Mouse (Mus musculus) liver, embryonic 16.5 days (tissue): ENCODE results near the gene Il17rc. TPM values are rescaled to one million over a fixed set of nuclear protein-coding genes. Genes with fewer than 3 reads are reported as not detected.

Source experiments
- ATAC-seq: fragments of 200-750 bp; cut with Nextera tagmentation; 2 replicates; pipeline ENCODE4 v1.8.0; 2017; ENCODE audit warnings: low read depth, mild to moderate bottlenecking, moderate number of reproducible peaks, moderate library complexity
- H3K27ac ChIP-seq: fragments of 300-500 bp; sonication (generic); 2 replicates; pipeline ENCODE4 v1.5.1; 2014; ENCODE audit warnings: mild to moderate bottlenecking, low read length
- H3K27me3 ChIP-seq: fragments of 300-500 bp; sonication (generic); 2 replicates; pipeline ENCODE4 v1.6.1; 2014; ENCODE audit warnings: low read depth, low read length, mixed read lengths; ENCODE audit not compliant: control insufficient read depth, insufficient read depth
- H3K36me3 ChIP-seq: fragments of 300-500 bp; sonication (generic); 2 replicates; pipeline ENCODE4 v1.6.1; 2014; ENCODE audit warnings: mild to moderate bottlenecking; ENCODE audit not compliant: control insufficient read depth, insufficient read depth
- H3K4me1 ChIP-seq: fragments of 300-500 bp; sonication (generic); 2 replicates; pipeline ENCODE4 v1.6.1; 2014; ENCODE audit warnings: low read depth, low read length, mixed read lengths; ENCODE audit not compliant: control insufficient read depth
- H3K4me2 ChIP-seq: fragments of 300-500 bp; sonication (generic); 2 replicates; pipeline ENCODE4 v1.6.1; 2014; ENCODE audit warnings: low read depth, low read length, mixed read lengths
- H3K4me3 ChIP-seq: fragments of 300-500 bp; sonication (generic); 2 replicates; pipeline ENCODE4 v1.5.1; 2014; ENCODE audit warnings: low read depth, mild to moderate bottlenecking, low read length
- H3K9ac ChIP-seq: fragments of 300-500 bp; sonication (generic); 2 replicates; pipeline ENCODE4 v1.6.1; 2014; ENCODE audit warnings: low read depth, low read length
- H3K9me3 ChIP-seq: fragments of 300-500 bp; sonication (generic); replicated peaks from 2 replicates; pipeline ENCODE4 v1.6.1; 2016; ENCODE audit warnings: low read length; ENCODE audit not compliant: control insufficient read depth
- WGBS: fragments of 180-500 bp; shearing (Covaris S2); extraction: QIAGEN DNeasy Blood & Tissue Kit; methylation state at CpG from one replicate; pipeline ENCODE4 v1.1.7; 2014; ENCODE audit not compliant: insufficient replicate concordance; 5-methylcytosine and 5-hydroxymethylcytosine counted together
- polyA plus RNA-seq: library from polyadenylated mRNA; unstranded; fragments of >200 nt; fragmentation: Nextera tagmentation; extraction: Ambion mirVana; gene quantifications from 2 replicates; pipeline ENCODE4 v1.2.1, GENCODE M21; 2015

Gene Il17rc
- polyA plus RNA-seq, 1 experiment from 2014 or later: 11.9 TPM

DNA sequence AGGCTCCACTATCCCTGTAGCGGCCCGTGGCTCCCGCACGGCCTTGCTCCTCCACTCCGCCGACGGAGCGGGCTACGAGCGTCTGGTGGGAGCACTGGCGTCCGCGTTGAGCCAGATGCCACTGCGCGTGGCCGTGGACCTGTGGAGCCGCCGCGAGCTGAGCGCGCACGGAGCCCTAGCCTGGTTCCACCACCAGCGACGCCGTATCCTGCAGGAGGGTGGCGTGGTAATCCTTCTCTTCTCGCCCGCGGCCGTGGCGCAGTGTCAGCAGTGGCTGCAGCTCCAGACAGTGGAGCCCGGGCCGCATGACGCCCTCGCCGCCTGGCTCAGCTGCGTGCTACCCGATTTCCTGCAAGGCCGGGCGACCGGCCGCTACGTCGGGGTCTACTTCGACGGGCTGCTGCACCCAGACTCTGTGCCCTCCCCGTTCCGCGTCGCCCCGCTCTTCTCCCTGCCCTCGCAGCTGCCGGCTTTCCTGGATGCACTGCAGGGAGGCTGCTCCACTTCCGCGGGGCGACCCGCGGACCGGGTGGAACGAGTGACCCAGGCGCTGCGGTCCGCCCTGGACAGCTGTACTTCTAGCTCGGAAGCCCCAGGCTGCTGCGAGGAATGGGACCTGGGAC, 11.4 kb downstream of the Il17rc start:
- Histone ChIP-seq H3K27ac (peak overlapping the region; percentile 47; the same call in 1 of the 2 replicates), H3K4me3 (peak overlapping the region; percentile 74), H3K9ac (peak overlapping the region; percentile 55), H3K36me3 (no peaks in the 10 kb centered on the region), H3K4me1 (peaks cover 26% of the 10 kb centered on the region), H3K9me3 (no peaks in the 10 kb centered on the region), H3K27me3 (peaks cover 2% of the 10 kb centered on the region; the same call in 1 of the 2 replicates), H3K4me2 (peak overlapping the region; percentile 98)
- WGBS: 2% methylated on average over 65 of the region's 65 CpGs
- ATAC-seq: peak; percentile 35

DNA sequence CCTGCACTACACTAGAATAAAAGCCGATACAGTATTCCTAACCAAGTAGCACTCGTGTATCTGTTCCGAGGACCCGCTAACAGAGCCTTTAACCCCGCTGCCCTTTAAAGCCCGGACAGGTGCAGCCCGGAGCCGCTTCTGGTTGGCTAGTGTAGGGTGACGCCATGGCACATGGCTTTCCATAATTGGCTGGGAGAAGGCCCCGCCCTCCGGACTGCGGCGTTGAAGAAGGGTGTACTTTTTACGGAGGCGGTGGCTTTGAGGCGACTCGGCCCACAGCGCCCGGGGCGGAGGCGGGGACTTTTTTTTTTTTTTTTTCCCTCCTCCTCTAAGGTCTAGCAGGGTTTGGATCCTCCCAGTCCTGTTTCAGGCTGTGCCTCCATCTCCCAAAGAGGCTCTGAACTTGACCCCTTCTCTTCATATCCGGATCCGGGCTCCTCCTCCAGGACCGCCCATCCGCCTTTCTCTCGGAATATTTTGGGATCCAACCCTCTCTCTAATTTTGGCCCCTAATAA, 11.9 kb downstream of the Il17rc start, which contains the start of gene Creld1:
Creld1 (plus strand) TSS at position 198 of the 516 bp plus-strand sequence.
- peak within 1 kb of the TSS; percentile 71 for H3K9ac ChIP-seq
- H3K27ac ChIP-seq: peak within 1 kb of the TSS; percentile 53
- H3K4me1 ChIP-seq: peaks cover 28% of the 10 kb centered on the region
- ATAC-seq: peak; percentile 97
- H3K4me3 ChIP-seq: peak within 1 kb of the TSS; percentile 74
- peaks cover 2% of the 10 kb centered on the region; the same call in 1 of the 2 replicates for H3K27me3 ChIP-seq
- H3K36me3 ChIP-seq: no peaks in the 10 kb centered on the region
- WGBS: under 1% methylated on average over 26 of the region's 26 CpGs
- H3K4me2 ChIP-seq: peak within 1 kb of the TSS; percentile 98
- no peaks in the 10 kb centered on the region for H3K9me3 ChIP-seq

- H3K9me3 ChIP-seq: no peaks in the 10 kb centered on the region
- H3K27me3 ChIP-seq: peaks cover 2% of the 10 kb centered on the region; the same call in 1 of the 2 replicates
- ATAC-seq: no peak
- peak overlapping the region; percentile 74 for H3K4me3 ChIP-seq
- H3K36me3 ChIP-seq: no peaks in the 10 kb centered on the region
- H3K4me1 ChIP-seq: peaks cover 28% of the 10 kb centered on the region
- peak overlapping the region; percentile 98 for H3K4me2 ChIP-seq
- peak overlapping the region; percentile 53 for H3K27ac ChIP-seq
- WGBS: 13% methylated on average over 10 of the region's 10 CpGs
- H3K9ac ChIP-seq: peak overlapping the region; percentile 71
These were observed 12.5 kb downstream of the Il17rc start for GRCm38 (mm10) chr6:113483729-113484128.

- WGBS: 34% methylated on average over 7 of the region's 7 CpGs
- Histone ChIP-seq H3K4me3 (no peak overlapping the region), H3K9me3 (no peaks in the 10 kb centered on the region), H3K27ac (peak overlapping the region; percentile 27; the same call in 1 of the 2 replicates), H3K36me3 (no peaks in the 10 kb centered on the region), H3K27me3 (peaks cover 2% of the 10 kb centered on the region; the same call in 1 of the 2 replicates), H3K9ac (no peak overlapping the region), H3K4me2 (no peak overlapping the region), H3K4me1 (peaks cover 26% of the 10 kb centered on the region)
- ATAC-seq: no peak
These were observed 15.9 kb downstream of the Il17rc start for GRCm38 (mm10) chr6:113487125-113487576.

DNA sequence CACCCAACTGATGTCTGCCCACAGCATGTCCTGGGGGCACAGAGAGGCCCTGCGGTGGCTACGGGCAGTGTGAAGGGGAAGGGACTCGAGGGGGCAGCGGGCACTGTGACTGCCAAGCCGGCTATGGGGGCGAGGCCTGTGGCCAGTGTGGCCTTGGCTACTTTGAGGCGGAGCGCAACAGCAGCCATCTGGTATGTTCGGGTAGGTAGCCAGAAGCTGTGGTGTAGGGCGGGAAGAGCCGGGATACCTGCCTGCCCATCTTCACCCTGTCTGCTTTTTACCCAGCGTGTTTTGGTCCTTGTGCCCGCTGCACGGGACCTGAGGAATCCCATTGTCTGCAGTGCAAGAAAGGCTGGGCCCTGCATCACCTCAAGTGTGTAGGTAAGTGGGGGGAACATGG, 18.2 kb downstream of the Il17rc start:
- no peak for ATAC-seq
- H3K4me1 ChIP-seq: peaks cover 15% of the 10 kb centered on the region
- WGBS: 75% methylated on average over 14 of the region's 14 CpGs
- H3K36me3 ChIP-seq: no peaks in the 10 kb centered on the region
- H3K4me2 ChIP-seq: no peak overlapping the region
- H3K4me3 ChIP-seq: no peak overlapping the region
- H3K9me3 ChIP-seq: no peaks in the 10 kb centered on the region
- peaks cover under 1% of the 10 kb centered on the region; the same call in 1 of the 2 replicates for H3K27me3 ChIP-seq
- H3K27ac ChIP-seq: no peak overlapping the region
- no peak overlapping the region for H3K9ac ChIP-seq

DNA sequence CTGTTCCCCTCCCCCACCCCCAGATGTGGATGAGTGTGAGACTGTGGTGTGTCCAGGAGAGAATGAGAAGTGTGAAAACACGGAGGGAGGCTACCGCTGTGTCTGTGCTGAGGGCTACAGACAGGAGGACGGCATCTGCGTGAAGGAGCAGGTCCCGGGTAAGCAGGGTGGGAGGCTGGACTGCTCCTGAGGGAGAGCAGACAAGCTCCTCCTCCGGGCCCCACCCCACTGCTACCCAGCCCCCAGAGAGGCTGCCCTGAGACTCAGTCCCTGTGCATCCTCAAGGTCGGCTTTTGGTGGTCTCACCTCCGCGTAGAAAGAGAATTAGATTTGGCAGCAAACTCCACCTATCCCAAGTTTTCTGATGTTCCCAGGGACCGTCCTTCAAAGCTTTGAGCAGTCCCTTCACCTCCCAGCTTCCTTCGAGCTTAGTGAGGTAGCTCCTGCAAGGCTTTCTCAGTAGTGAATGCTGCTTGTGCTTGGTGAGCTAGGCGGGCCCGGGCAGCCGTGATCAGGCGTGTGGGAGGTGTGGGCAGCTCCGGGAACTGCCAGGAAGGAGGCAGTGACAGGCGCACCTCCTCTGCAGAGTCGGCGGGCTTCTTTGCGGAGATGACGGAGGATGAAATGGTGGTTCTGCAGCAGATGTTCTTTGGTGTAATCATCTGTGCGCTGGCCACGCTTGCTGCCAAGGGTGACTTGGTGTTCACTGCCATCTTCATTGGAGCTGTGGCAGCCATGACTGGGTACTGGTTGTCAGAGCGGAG, 21.1 kb downstream of the Il17rc start:
- 72% methylated on average over 24 of the region's 24 CpGs for WGBS
- ATAC-seq: no peak
- no peak overlapping the region for H3K4me3 ChIP-seq

GRCm38 (mm10) chr6:113494258-113494788, 23.1 kb downstream of the Il17rc start:
- peaks cover 17% of the 10 kb centered on the region for H3K27me3 ChIP-seq
- H3K4me2 ChIP-seq: peak overlapping the region; percentile 77
- H3K36me3 ChIP-seq: no peaks in the 10 kb centered on the region
- H3K4me3 ChIP-seq: peak overlapping the region; percentile 52
- H3K4me1 ChIP-seq: peaks cover 7% of the 10 kb centered on the region
- 1% methylated on average over 54 of the region's 54 CpGs for WGBS
- no peaks in the 10 kb centered on the region for H3K9me3 ChIP-seq
- peak; percentile 82 for ATAC-seq
- H3K27ac ChIP-seq: no peak overlapping the region
- H3K9ac ChIP-seq: peak overlapping the region; percentile 59

More for the DNA sequence above, 21.1 kb downstream of the Il17rc start:
- Histone ChIP-seq H3K27me3 (peaks cover 17% of the 10 kb centered on the region), H3K9ac (no peak overlapping the region), H3K4me2 (no peak overlapping the region), H3K9me3 (no peaks in the 10 kb centered on the region), H3K27ac (no peak overlapping the region), H3K4me1 (peaks cover 13% of the 10 kb centered on the region), H3K36me3 (no peaks in the 10 kb centered on the region)

- no peak for ATAC-seq
- peak overlapping the region; percentile 52 for H3K4me3 ChIP-seq
- no peaks in the 10 kb centered on the region for H3K36me3 ChIP-seq
- H3K4me1 ChIP-seq: peaks cover 7% of the 10 kb centered on the region
- H3K9me3 ChIP-seq: no peaks in the 10 kb centered on the region
- peak overlapping the region; percentile 77 for H3K4me2 ChIP-seq
- peaks cover 18% of the 10 kb centered on the region for H3K27me3 ChIP-seq
- H3K27ac ChIP-seq: no peak overlapping the region
- WGBS: 39% methylated on average over 28 of the region's 28 CpGs
- H3K9ac ChIP-seq: no peak overlapping the region
These were observed 23.9 kb downstream of the Il17rc start for GRCm38 (mm10) chr6:113495071-113495675.
